Mouse (Mus musculus): ENCODE measurements around the gene Chchd2. TPM values are rescaled to one million over a fixed set of nuclear protein-coding genes. Genes with fewer than 3 reads are reported as not detected.
A peak's percentile ranks its signal among the peaks of the same experiment; 100 is the strongest.

Chchd2 gene
- polyA plus RNA-seq, 1 experiment from 2014 or later = 1,237 TPM

GRCm38 (mm10) chr5:129871238-129871637 is 16.0 kb downstream of the Chchd2 start:
- no peaks in the 10 kb centered on the region for H3K4me1 ChIP-seq (ENCODE audit: control insufficient read depth, insufficient read depth, low read length)

GRCm38 (mm10) chr5:129869238-129869995 is 17.9 kb downstream of the Chchd2 start:
- Histone ChIP-seq H3K27ac (ENCODE audit: low read depth, low read length) (no peak overlapping the region), H3K4me3 (ENCODE audit: low read depth, low read length) (no peak overlapping the region), H3K36me3 (ENCODE audit: control insufficient read depth, insufficient read depth, low read length) (no peaks in the 10 kb centered on the region), H3K4me2 (ENCODE audit: low read length) (no peak overlapping the region), H3K9ac (ENCODE audit: low read length) (no peak overlapping the region), H3K9me3 (replicated peaks; ENCODE audit: control insufficient read depth, low read length) (no peaks in the 10 kb centered on the region), H3K27me3 (replicated peaks; ENCODE audit: control insufficient read depth, insufficient read depth, low read length) (no peaks in the 10 kb centered on the region), H3K4me1 (ENCODE audit: control insufficient read depth, insufficient read depth, low read length) (no peaks in the 10 kb centered on the region)
- 88% methylated on average over 19 of the region's 19 CpGs for WGBS
- ATAC-seq = no peak
- DNase-seq (ENCODE audit: low spot score) = no peak

More at GRCm38 (mm10) chr5:129871238-129871637, 16.0 kb downstream of the Chchd2 start:
- Histone ChIP-seq H3K36me3 (ENCODE audit: control insufficient read depth, insufficient read depth, low read length) (no peaks in the 10 kb centered on the region), H3K27me3 (replicated peaks; ENCODE audit: control insufficient read depth, insufficient read depth, low read length) (no peaks in the 10 kb centered on the region), H3K4me3 (ENCODE audit: low read depth, low read length) (no peak overlapping the region), H3K9me3 (replicated peaks; ENCODE audit: control insufficient read depth, low read length) (no peaks in the 10 kb centered on the region), H3K27ac (ENCODE audit: low read depth, low read length) (no peak overlapping the region), H3K4me2 (ENCODE audit: low read length) (no peak overlapping the region), H3K9ac (ENCODE audit: low read length) (no peak overlapping the region)
- DNase-seq (ENCODE audit: low spot score) (no peak), ATAC-seq (no peak)
- 83% methylated on average over 2 of the region's 2 CpGs for WGBS

- 92% methylated on average over 12 of the region's 12 CpGs for WGBS
- no peak for ATAC-seq
Observed at GRCm38 (mm10) chr5:129865841-129866240, 21.4 kb downstream of the Chchd2 start.

GRCm38 (mm10) chr5:129864467-129864866 is 22.8 kb downstream of the Chchd2 start:
- no peak for ATAC-seq
- Histone ChIP-seq H3K4me3 (ENCODE audit: low read depth, low read length) (no peak overlapping the region), H3K27ac (ENCODE audit: low read depth, low read length) (no peak overlapping the region), H3K9me3 (replicated peaks; ENCODE audit: control insufficient read depth, low read length) (no peaks in the 10 kb centered on the region), H3K4me1 (ENCODE audit: control insufficient read depth, insufficient read depth, low read length) (no peaks in the 10 kb centered on the region), H3K27me3 (replicated peaks; ENCODE audit: control insufficient read depth, insufficient read depth, low read length) (no peaks in the 10 kb centered on the region), H3K9ac (ENCODE audit: low read length) (no peak overlapping the region), H3K36me3 (ENCODE audit: control insufficient read depth, insufficient read depth, low read length) (peaks cover 24% of the 10 kb centered on the region), H3K4me2 (ENCODE audit: low read length) (no peak overlapping the region)
- peak; percentile 34 for DNase-seq (ENCODE audit: low spot score)
- 17% methylated on average over 18 of the region's 18 CpGs for WGBS

More at GRCm38 (mm10) chr5:129865841-129866240, 21.4 kb downstream of the Chchd2 start:
- DNase-seq (ENCODE audit: low spot score) = no peak
- 0 out of 2 replicates have a peak, but pooled peaks cover 11% of the 10 kb centered on the region for H3K36me3 ChIP-seq (ENCODE audit: control insufficient read depth, insufficient read depth, low read length)
- no peak overlapping the region for H3K27ac ChIP-seq (ENCODE audit: low read depth, low read length)
- no peak overlapping the region for H3K4me2 ChIP-seq (ENCODE audit: low read length)
- H3K4me1 ChIP-seq (ENCODE audit: control insufficient read depth, insufficient read depth, low read length) = no peaks in the 10 kb centered on the region
- no peaks in the 10 kb centered on the region for H3K27me3 ChIP-seq (replicated peaks; ENCODE audit: control insufficient read depth, insufficient read depth, low read length)
- H3K9me3 ChIP-seq (replicated peaks; ENCODE audit: control insufficient read depth, low read length) = no peaks in the 10 kb centered on the region
- H3K4me3 ChIP-seq (ENCODE audit: low read depth, low read length) = no peak overlapping the region
- H3K9ac ChIP-seq (ENCODE audit: low read length) = no peak overlapping the region

DNA sequence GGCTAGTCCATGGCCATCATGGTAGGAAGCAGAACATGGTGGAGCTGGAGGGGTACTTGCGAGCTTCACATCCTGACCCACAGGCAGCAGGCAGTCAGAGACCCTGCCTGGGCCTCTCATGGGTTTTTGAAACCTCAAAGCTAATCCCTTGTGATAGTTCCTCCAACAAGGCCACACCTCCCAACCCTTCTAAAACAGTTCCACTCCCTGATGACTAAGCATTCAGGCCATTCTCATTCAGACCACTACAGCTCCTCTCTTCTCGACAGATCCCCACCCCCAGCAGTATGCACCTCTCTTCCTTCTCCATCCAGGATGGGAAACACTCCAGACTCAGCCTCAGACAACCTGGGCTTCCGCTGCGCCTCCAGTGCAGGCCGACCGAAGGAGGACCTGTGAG is 24.9 kb downstream of the Chchd2 start:
- no peak for ATAC-seq
- no peaks in the 10 kb centered on the region for H3K9me3 ChIP-seq (replicated peaks; ENCODE audit: control insufficient read depth, low read length)

GRCm38 (mm10) chr5:129856414-129856813 is 30.9 kb downstream of the Chchd2 start:
- Histone ChIP-seq H3K9me3 (replicated peaks; ENCODE audit: control insufficient read depth, low read length) (no peaks in the 10 kb centered on the region), H3K9ac (ENCODE audit: low read length) (no peak overlapping the region), H3K4me3 (ENCODE audit: low read depth, low read length) (no peak overlapping the region), H3K36me3 (ENCODE audit: control insufficient read depth, insufficient read depth, low read length) (peaks cover 63% of the 10 kb centered on the region), H3K27ac (ENCODE audit: low read depth, low read length) (no peak overlapping the region), H3K4me1 (ENCODE audit: control insufficient read depth, insufficient read depth, low read length) (no peaks in the 10 kb centered on the region), H3K27me3 (replicated peaks; ENCODE audit: control insufficient read depth, insufficient read depth, low read length) (no peaks in the 10 kb centered on the region), H3K4me2 (ENCODE audit: low read length) (no peak overlapping the region)
- no peak for ATAC-seq
- DNase-seq (ENCODE audit: low spot score) = no peak
- 85% methylated on average over 5 of the region's 5 CpGs for WGBS

More for the DNA sequence above, 24.9 kb downstream of the Chchd2 start:
- WGBS = 98% methylated on average over 6 of the region's 6 CpGs
- Histone ChIP-seq H3K4me1 (ENCODE audit: control insufficient read depth, insufficient read depth, low read length) (no peaks in the 10 kb centered on the region), H3K4me2 (ENCODE audit: low read length) (no peak overlapping the region), H3K27me3 (replicated peaks; ENCODE audit: control insufficient read depth, insufficient read depth, low read length) (no peaks in the 10 kb centered on the region), H3K9ac (ENCODE audit: low read length) (no peak overlapping the region), H3K4me3 (ENCODE audit: low read depth, low read length) (no peak overlapping the region), H3K36me3 (ENCODE audit: control insufficient read depth, insufficient read depth, low read length) (peaks cover 41% of the 10 kb centered on the region), H3K27ac (ENCODE audit: low read depth, low read length) (no peak overlapping the region)
- DNase-seq (ENCODE audit: low spot score) = no peak

- Histone ChIP-seq H3K4me1 (ENCODE audit: control insufficient read depth, insufficient read depth, low read length) (no peaks in the 10 kb centered on the region), H3K36me3 (ENCODE audit: control insufficient read depth, insufficient read depth, low read length) (peaks cover 53% of the 10 kb centered on the region), H3K4me3 (ENCODE audit: low read depth, low read length) (no peak overlapping the region), H3K4me2 (ENCODE audit: low read length) (no peak overlapping the region), H3K9me3 (replicated peaks; ENCODE audit: control insufficient read depth, low read length) (no peaks in the 10 kb centered on the region), H3K27ac (ENCODE audit: low read depth, low read length) (no peak overlapping the region), H3K9ac (ENCODE audit: low read length) (no peak overlapping the region), H3K27me3 (replicated peaks; ENCODE audit: control insufficient read depth, insufficient read depth, low read length) (no peaks in the 10 kb centered on the region)
- 40% methylated on average over 5 of the region's 5 CpGs for WGBS
- ATAC-seq (no peak), DNase-seq (ENCODE audit: low spot score) (no peak)
Observed at GRCm38 (mm10) chr5:129855163-129855562, 32.1 kb downstream of the Chchd2 start.

DNA sequence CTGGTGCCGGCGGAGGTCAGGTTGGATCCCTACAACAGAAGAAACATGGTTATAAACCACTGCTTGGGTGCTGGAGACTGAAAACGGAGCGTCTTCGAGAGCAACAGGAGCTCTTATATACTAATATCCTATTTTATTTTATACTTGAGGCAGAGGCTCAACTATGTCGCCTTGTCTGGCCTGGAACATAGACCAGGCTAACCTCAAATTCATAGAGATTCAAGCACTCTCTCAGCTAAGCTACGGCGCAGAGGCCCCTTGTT is 39.8 kb downstream of the Chchd2 start:
- Histone ChIP-seq H3K36me3 (ENCODE audit: control insufficient read depth, insufficient read depth, low read length) (peaks cover 20% of the 10 kb centered on the region), H3K9me3 (replicated peaks; ENCODE audit: control insufficient read depth, low read length) (no peaks in the 10 kb centered on the region), H3K27ac (ENCODE audit: low read depth, low read length) (no peak overlapping the region), H3K4me1 (ENCODE audit: control insufficient read depth, insufficient read depth, low read length) (peaks cover 6% of the 10 kb centered on the region; the same call in 1 of the 2 replicates), H3K4me2 (ENCODE audit: low read length) (peak overlapping the region; percentile 61), H3K4me3 (ENCODE audit: low read depth, low read length) (peak overlapping the region; percentile 59), H3K9ac (ENCODE audit: low read length) (peak overlapping the region; percentile 75), H3K27me3 (replicated peaks; ENCODE audit: control insufficient read depth, insufficient read depth, low read length) (no peaks in the 10 kb centered on the region)
- no peak for DNase-seq (ENCODE audit: low spot score)
- WGBS = 70% methylated on average over 8 of the region's 8 CpGs
- ATAC-seq = no peak

GRCm38 (mm10) chr5:129846752-129847557 is 40.3 kb downstream of the Chchd2 start, which contains the start of gene Sumf2:
TSS of gene Sumf2 (plus strand) at chr5:129846986.
- WGBS = 14% methylated on average over 22 of the region's 22 CpGs
- Histone ChIP-seq H3K9ac (ENCODE audit: low read length) (peak within 1 kb of the TSS; percentile 75), H3K4me1 (ENCODE audit: control insufficient read depth, insufficient read depth, low read length) (peaks cover 6% of the 10 kb centered on the region; the same call in 1 of the 2 replicates), H3K36me3 (ENCODE audit: control insufficient read depth, insufficient read depth, low read length) (peaks cover 20% of the 10 kb centered on the region), H3K27me3 (replicated peaks; ENCODE audit: control insufficient read depth, insufficient read depth, low read length) (no peaks in the 10 kb centered on the region), H3K9me3 (replicated peaks; ENCODE audit: control insufficient read depth, low read length) (no peaks in the 10 kb centered on the region), H3K4me2 (ENCODE audit: low read length) (peak within 1 kb of the TSS; percentile 61), H3K27ac (ENCODE audit: low read depth, low read length) (peak within 1 kb of the TSS; percentile 75), H3K4me3 (ENCODE audit: low read depth, low read length) (peak within 1 kb of the TSS; percentile 59)
- DNase-seq (ENCODE audit: low spot score) (peak; percentile 97), ATAC-seq (peak; percentile 98)
